Mouse (Mus musculus): ENCODE results near the gene Cnnm2. TPM values are rescaled to one million over a fixed set of nuclear protein-coding genes. Genes with fewer than 3 reads are reported as not detected.

The Cnnm2 gene
- total and polyA plus RNA-seq, 3 experiments = 4.0 to 10.7 TPM; not detected in 1

DNA sequence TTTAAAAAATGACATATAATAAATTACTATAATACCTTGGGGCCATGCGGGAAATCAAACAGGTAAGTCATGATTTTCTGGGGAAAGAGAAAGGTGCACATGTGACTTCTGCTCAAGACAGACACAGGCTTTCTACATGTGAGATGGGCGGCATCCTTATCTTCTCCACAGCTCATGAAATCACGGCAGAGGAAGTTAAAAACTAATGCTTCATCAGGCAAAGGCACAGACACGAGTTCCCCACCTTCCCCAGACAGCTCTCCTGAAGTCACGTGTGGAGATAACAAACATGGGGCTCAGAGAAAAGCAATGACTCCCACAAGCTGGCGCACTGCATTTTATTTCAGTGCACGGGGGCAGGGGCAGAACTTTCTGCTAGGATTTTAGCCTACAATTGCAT lies 132.1 kb downstream of the Cnnm2 start (continued):
- no peak for TF ChIP-seq MAFK (IDR thresholded peaks at IDR 0.05; ENCODE audit: borderline replicate concordance, low read depth, low read length)
- TF ChIP-seq USF2 (IDR thresholded peaks at IDR 0.05; ENCODE audit: borderline replicate concordance in 1 of 2, insufficient read depth in 1 of 2, low read depth in 1 of 2, low read length in 2 of 2) = no peak
- TF ChIP-seq TBP (IDR thresholded peaks at IDR 0.05; ENCODE audit: low read depth, low read length) = no peak
- TF ChIP-seq NRF1 (IDR thresholded peaks at IDR 0.05; ENCODE audit: insufficient read depth, low read depth, low read length, poor library complexity, severe bottlenecking) = no peak
- TF ChIP-seq USF1 (IDR thresholded peaks at IDR 0.05; ENCODE audit: low read depth, low read length) = peak; percentile 77
- TF ChIP-seq ZKSCAN1 (IDR thresholded peaks at IDR 0.05; ENCODE audit: low read depth, low read length) = no peak
- TF ChIP-seq KAT2A (conservative IDR thresholded peaks at IDR 0.05; ENCODE audit: low read depth, low read length) = no peak
- no peak for TF ChIP-seq ZC3H11A (IDR thresholded peaks at IDR 0.05; ENCODE audit: low read depth, low read length)
- no peak for TF ChIP-seq CTCF (IDR thresholded peaks at IDR 0.05 in 2 of 3, conservative IDR thresholded peaks at IDR 0.05 in 1 of 3; ENCODE audit: control insufficient read depth in 1 of 3, insufficient read depth in 1 of 3, low read depth in 2 of 3, low read length in 3 of 3, poor library complexity in 1 of 3, severe bottlenecking in 1 of 3)
- TF ChIP-seq MYC (IDR thresholded peaks at IDR 0.05; ENCODE audit: low read depth, low read length) = peak; percentile 63
- TF ChIP-seq TAL1 (IDR thresholded peaks at IDR 0.05; ENCODE audit: low read length) = no peak
- TF ChIP-seq MAX (IDR thresholded peaks at IDR 0.05; ENCODE audit: low read length) = peak; percentile 63
- TF ChIP-seq GABPA (IDR thresholded peaks at IDR 0.05; ENCODE audit: low read depth, low read length) = no peak
- TF ChIP-seq MEF2A (IDR thresholded peaks at IDR 0.05; ENCODE audit: extremely low read depth, insufficient replicate concordance, low read depth, low read length, poor library complexity, severe bottlenecking) = no peak

DNA sequence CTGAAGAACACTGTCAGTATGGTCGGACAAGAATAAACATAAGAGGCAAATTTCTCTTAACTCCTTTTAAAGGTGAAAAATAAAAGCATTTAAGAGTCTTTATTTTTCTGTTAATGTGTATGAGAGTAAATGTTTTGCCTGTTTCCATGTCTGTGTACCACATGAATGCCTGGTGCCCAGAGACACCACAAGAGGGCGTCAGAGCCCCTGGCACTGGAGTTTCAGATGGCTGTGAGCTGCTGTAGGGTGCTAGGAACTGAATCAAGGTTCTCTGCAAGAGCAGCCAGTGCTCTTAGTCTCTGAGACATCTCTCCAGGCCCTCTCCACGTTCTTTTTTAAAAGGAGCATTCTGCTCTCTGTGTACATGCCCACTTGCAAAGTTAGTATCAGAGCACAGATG lies 135.7 kb downstream of the Cnnm2 start:
- Histone ChIP-seq H3K4me1 (ENCODE audit: control insufficient read depth in 1 of 2, insufficient read depth in 2 of 2, low read length in 2 of 2) (peaks cover 8 to 11% of the 10 kb centered on the region in 2 experiments; a peak in 3 of 4 replicates), H3K9me3 (replicated peaks; ENCODE audit: insufficient read depth, low read length) (no peaks in the 10 kb centered on the region), H3K36me3 (ENCODE audit: control insufficient read depth in 1 of 2, insufficient read depth in 2 of 2, low read length in 2 of 2) (peaks cover 12 to 51% of the 10 kb centered on the region in 2 experiments), H3K27me3 (ENCODE audit: control insufficient read depth in 1 of 2, insufficient read depth in 2 of 2, low read length in 2 of 2) (no peaks in the 10 kb centered on the region), H3K27ac (ENCODE audit: control insufficient read depth, low read depth, low read length) (no peak overlapping the region), H3K4me3 (ENCODE audit: control insufficient read depth in 1 of 2, insufficient read depth in 1 of 2, low read depth in 2 of 2, low read length in 2 of 2) (no peak overlapping the region), H3K9ac (ENCODE audit: control insufficient read depth, low read depth, low read length, poor library complexity, severe bottlenecking) (no peak overlapping the region), H3K79me2 (ENCODE audit: control insufficient read depth, insufficient read depth, low read length, poor library complexity) (no peaks in the 10 kb centered on the region)
- peak; percentile 59 for DNase-seq (ENCODE audit: low read depth, low spot score)
- peak; percentile 61 for TF ChIP-seq RAD21 (IDR thresholded peaks at IDR 0.05; ENCODE audit: low read depth, low read length)
- peak; percentile 57 to 70 (median 67) for TF ChIP-seq CTCF (IDR thresholded peaks at IDR 0.05 in 2 of 3, conservative IDR thresholded peaks at IDR 0.05 in 1 of 3; ENCODE audit: control insufficient read depth in 1 of 3, insufficient read depth in 1 of 3, low read depth in 2 of 3, low read length in 3 of 3, poor library complexity in 1 of 3, severe bottlenecking in 1 of 3)
- peak; percentile 61 for TF ChIP-seq ZC3H11A (IDR thresholded peaks at IDR 0.05; ENCODE audit: low read depth, low read length)
- TF ChIP-seq SMC3 (IDR thresholded peaks at IDR 0.05; ENCODE audit: low read depth, low read length) = peak; percentile 70
- no peak for TF ChIP-seq TCF12 (IDR thresholded peaks at IDR 0.05; ENCODE audit: low read depth, low read length)

DNA sequence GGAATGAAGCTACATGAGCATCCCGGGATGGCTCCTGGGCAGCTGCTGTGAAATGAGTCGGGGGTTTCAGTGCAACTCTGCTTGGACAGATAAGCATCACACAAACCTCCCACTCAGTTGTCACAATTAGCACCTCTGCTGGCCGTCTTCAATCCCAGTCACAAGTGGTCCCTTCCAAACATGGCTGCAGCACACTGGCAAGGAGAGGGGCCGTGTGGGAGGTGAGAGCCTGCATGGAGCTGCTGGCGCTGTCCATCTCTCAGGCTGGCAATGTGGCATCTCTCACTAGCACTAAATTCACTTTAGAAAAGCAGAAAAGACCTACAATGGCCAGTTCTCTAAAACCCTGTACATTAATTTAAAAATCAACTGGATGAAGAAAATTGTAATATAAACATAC lies 136.8 kb downstream of the Cnnm2 start:
- DNase-seq (ENCODE audit: low read depth, low spot score) = no peak
- peaks cover 14 to 20% of the 10 kb centered on the region in 2 experiments; a peak in 3 of 4 replicates for H3K4me1 ChIP-seq (ENCODE audit: control insufficient read depth in 1 of 2, insufficient read depth in 2 of 2, low read length in 2 of 2)
- peaks cover 20 to 55% of the 10 kb centered on the region in 2 experiments for H3K36me3 ChIP-seq (ENCODE audit: control insufficient read depth in 1 of 2, insufficient read depth in 2 of 2, low read length in 2 of 2)
- H3K27me3 ChIP-seq (ENCODE audit: control insufficient read depth in 1 of 2, insufficient read depth in 2 of 2, low read length in 2 of 2) = no peaks in the 10 kb centered on the region
- no peaks in the 10 kb centered on the region for H3K9me3 ChIP-seq (replicated peaks; ENCODE audit: insufficient read depth, low read length)
- no peak for TF ChIP-seq RCOR1 (IDR thresholded peaks at IDR 0.05; ENCODE audit: low read depth, low read length)
- TF ChIP-seq CTCF (IDR thresholded peaks at IDR 0.05 in 2 of 3, conservative IDR thresholded peaks at IDR 0.05 in 1 of 3; ENCODE audit: control insufficient read depth in 1 of 3, insufficient read depth in 1 of 3, low read depth in 2 of 3, low read length in 3 of 3, poor library complexity in 1 of 3, severe bottlenecking in 1 of 3) = no peak
- no peak for TF ChIP-seq UBTF (IDR thresholded peaks at IDR 0.05; ENCODE audit: borderline replicate concordance, insufficient read depth, low read depth, low read length)
- TF ChIP-seq MYC (IDR thresholded peaks at IDR 0.05; ENCODE audit: low read depth, low read length) = no peak
- TF ChIP-seq TCF12 (IDR thresholded peaks at IDR 0.05; ENCODE audit: low read depth, low read length) = no peak
- TF ChIP-seq MYB (IDR thresholded peaks at IDR 0.05; ENCODE audit: low read depth, low read length) = no peak
- no peak for TF ChIP-seq MAFK (IDR thresholded peaks at IDR 0.05; ENCODE audit: borderline replicate concordance, low read depth, low read length)
- no peak for TF ChIP-seq MAX (IDR thresholded peaks at IDR 0.05; ENCODE audit: low read length)
- no peak for TF ChIP-seq MEF2A (IDR thresholded peaks at IDR 0.05; ENCODE audit: extremely low read depth, insufficient replicate concordance, low read depth, low read length, poor library complexity, severe bottlenecking)
- no peak for TF ChIP-seq RAD21 (IDR thresholded peaks at IDR 0.05; ENCODE audit: low read depth, low read length)
- TF ChIP-seq SMC3 (IDR thresholded peaks at IDR 0.05; ENCODE audit: low read depth, low read length) = no peak
- no peak for TF ChIP-seq USF2 (IDR thresholded peaks at IDR 0.05; ENCODE audit: borderline replicate concordance in 1 of 2, insufficient read depth in 1 of 2, low read depth in 1 of 2, low read length in 2 of 2)
- TF ChIP-seq SIN3A (IDR thresholded peaks at IDR 0.05; ENCODE audit: low read length) = no peak
- no peak for TF ChIP-seq E2F4 (IDR thresholded peaks at IDR 0.05; ENCODE audit: borderline replicate concordance, low read depth, low read length)
- no peak for TF ChIP-seq MXI1 (IDR thresholded peaks at IDR 0.05; ENCODE audit: low read depth, low read length)
- no peak for TF ChIP-seq POLR2AphosphoS5 (IDR thresholded peaks at IDR 0.05; ENCODE audit: borderline replicate concordance, low read depth, low read length)
- no peak for TF ChIP-seq ZNF384 (IDR thresholded peaks at IDR 0.05; ENCODE audit: low read depth, low read length)
- no peaks in the 10 kb centered on the region for H3K79me2 ChIP-seq (ENCODE audit: control insufficient read depth, insufficient read depth, low read length, poor library complexity)
- H3K4me3 ChIP-seq (ENCODE audit: control insufficient read depth in 1 of 2, insufficient read depth in 1 of 2, low read depth in 2 of 2, low read length in 2 of 2) = no peak overlapping the region
- H3K9ac ChIP-seq (ENCODE audit: control insufficient read depth, low read depth, low read length, poor library complexity, severe bottlenecking) = no peak overlapping the region
- H3K27ac ChIP-seq (ENCODE audit: control insufficient read depth, low read depth, low read length) = no peak overlapping the region
